Mouse (Mus musculus) ES-Bruce4 (cell line): Measurements from ENCODE around the gene Sgcd. TPM values are rescaled to one million over a fixed set of nuclear protein-coding genes. Genes with fewer than 3 reads are reported as not detected.

Source experiments
- H3K27ac ChIP-seq: 2 replicates; pipeline ENCODE4 v1.5.1; 2012; ENCODE audit warnings: low read length, inconsistent platforms; ENCODE audit not compliant: insufficient read depth
- H3K27me3 ChIP-seq: 2 replicates; pipeline ENCODE4 v1.6.1; 2012; ENCODE audit warnings: mild to moderate bottlenecking, low read length, inconsistent platforms; ENCODE audit not compliant: control insufficient read depth, poor library complexity, insufficient read depth, severe bottlenecking
- H3K36me3 ChIP-seq: 2 replicates; pipeline ENCODE4 v1.6.1; 2012; ENCODE audit warnings: inconsistent platforms, mild to moderate bottlenecking, low read length, moderate library complexity; ENCODE audit not compliant: control insufficient read depth, poor library complexity, insufficient read depth, severe bottlenecking
- H3K4me1 ChIP-seq: one replicate; pipeline ENCODE4 v1.8.1; 2011; ENCODE audit warnings: low read length; ENCODE audit not compliant: control insufficient read depth, insufficient read depth
- H3K4me3 ChIP-seq: 2 replicates; pipeline ENCODE4 v1.5.1; 2011; ENCODE audit warnings: low read depth, mild to moderate bottlenecking, low read length
- H3K9ac ChIP-seq: 2 replicates; pipeline ENCODE4 v1.6.1; 2012; ENCODE audit warnings: low read depth, mild to moderate bottlenecking, inconsistent platforms; ENCODE audit not compliant: poor library complexity, severe bottlenecking
- H3K9me3 ChIP-seq: replicated peaks from 2 replicates; pipeline ENCODE4 v1.6.1; 2012; ENCODE audit warnings: mild to moderate bottlenecking, low read length, inconsistent platforms; ENCODE audit not compliant: control insufficient read depth, poor library complexity, insufficient read depth, severe bottlenecking
- CTCF ChIP-seq: IDR thresholded peaks from one replicate; pipeline ENCODE4 v1.8.1; 2011; ENCODE audit warnings: low read depth, low read length
- EP300 ChIP-seq: IDR thresholded peaks from 2 replicates; pipeline ENCODE4 v1.6.1; 2011; ENCODE audit warnings: low read depth, low read length; ENCODE audit not compliant: insufficient read depth
- POLR2A ChIP-seq: IDR thresholded peaks from one replicate; pipeline ENCODE4 v1.8.1; 2011; ENCODE audit warnings: low read length; ENCODE audit not compliant: insufficient read depth
- polyA plus RNA-seq: library from polyadenylated mRNA; stranded (reverse); fragments of >200 nt; gene quantifications from 2 replicates; pipeline ENCODE4 v1.2.4, GENCODE M21; 2011; ENCODE audit warnings: low read depth; ENCODE audit not compliant: missing spikeins, insufficient read depth, insufficient read length

The Sgcd gene
- polyA plus RNA-seq, 1 experiment: 0.42 TPM

DNA sequence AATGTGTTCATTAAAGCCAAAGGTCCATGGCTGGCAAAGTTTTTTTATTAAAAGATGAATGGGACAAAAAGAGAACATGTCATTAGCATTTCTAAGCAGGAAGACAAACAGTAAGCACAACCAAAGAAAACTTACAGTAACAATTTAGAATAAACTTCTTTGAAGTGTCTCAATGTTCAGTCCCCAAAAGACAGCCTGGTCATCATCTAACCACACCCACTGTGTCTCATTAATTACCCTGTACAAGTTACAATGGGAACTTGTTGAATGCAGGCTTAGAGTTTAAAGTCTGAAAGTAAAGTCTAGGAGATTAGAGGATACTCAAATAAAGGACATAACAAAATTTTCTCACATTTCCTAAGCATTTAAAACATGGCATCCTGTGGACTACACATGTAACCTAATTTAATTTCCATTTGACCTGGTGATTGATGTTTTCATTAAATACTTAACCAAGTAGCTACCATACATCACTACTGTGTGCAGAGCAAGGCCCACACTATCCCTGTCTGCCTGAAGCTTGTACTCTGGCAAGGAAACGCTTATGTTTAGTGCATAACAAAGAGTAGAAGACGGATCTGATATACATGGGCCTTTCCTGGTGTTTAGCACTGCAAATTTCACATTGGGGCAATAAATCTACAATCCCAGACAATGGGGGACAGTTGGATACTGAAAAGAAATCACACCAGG, 347.1 kb downstream of the Sgcd start:
- no peak overlapping the region for H3K9ac ChIP-seq
- H3K4me1 ChIP-seq: no peaks in the 10 kb centered on the region
- H3K4me3 ChIP-seq: no peak overlapping the region
- H3K27me3 ChIP-seq: no peaks in the 10 kb centered on the region
- TF ChIP-seq CTCF (no peak), POLR2A (no peak), EP300 (no peak)
- H3K9me3 ChIP-seq: no peaks in the 10 kb centered on the region
- H3K27ac ChIP-seq: no peak overlapping the region
- H3K36me3 ChIP-seq: no peaks in the 10 kb centered on the region

DNA sequence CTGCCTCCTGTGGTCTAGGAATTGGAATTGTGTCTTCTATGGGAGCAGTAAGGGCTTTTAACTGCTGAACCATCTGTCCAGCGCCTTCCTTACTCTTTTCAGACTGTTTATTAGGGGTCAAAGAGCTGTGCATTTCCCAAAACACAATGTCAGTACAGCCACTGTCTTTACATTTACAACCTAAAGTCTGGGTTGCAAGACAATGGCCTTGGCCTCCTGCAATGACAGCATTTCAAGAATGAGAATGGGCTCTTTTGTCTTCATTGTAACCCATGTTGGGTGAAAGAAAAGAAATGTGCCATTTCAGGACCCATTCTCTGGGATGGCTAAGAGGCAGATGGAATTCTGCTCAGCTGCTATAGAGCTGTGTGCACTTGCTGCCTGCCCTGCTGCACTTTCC, 348.2 kb downstream of the Sgcd start:
- no peak for TF ChIP-seq POLR2A
- no peak for TF ChIP-seq EP300
- no peak for TF ChIP-seq CTCF
- Histone ChIP-seq H3K9ac (no peak overlapping the region), H3K4me1 (no peaks in the 10 kb centered on the region), H3K4me3 (no peak overlapping the region), H3K27ac (peak overlapping the region; percentile 77), H3K36me3 (no peaks in the 10 kb centered on the region), H3K9me3 (no peaks in the 10 kb centered on the region), H3K27me3 (no peaks in the 10 kb centered on the region)

DNA sequence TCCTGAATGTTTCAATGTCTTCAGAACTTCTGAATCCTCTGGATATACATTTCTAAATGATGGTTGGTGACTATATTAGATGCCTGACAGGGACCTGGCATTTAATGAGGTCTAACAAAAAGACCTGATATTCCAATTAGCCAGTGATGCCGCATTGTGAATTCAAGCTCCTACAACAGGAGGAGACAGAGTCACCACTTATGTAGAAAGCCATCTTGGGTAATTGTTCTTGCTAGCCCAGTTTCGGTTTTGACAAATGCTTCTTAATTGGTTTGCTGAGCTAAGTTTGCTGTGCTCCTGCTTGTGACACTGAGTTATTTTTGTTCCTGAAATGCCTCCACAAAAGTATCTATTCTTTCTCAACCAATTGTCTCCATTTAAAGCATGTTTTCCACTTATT, 358.6 kb downstream of the Sgcd start:
- TF ChIP-seq POLR2A (no peak), CTCF (no peak), EP300 (no peak)
- no peaks in the 10 kb centered on the region for H3K4me1 ChIP-seq
- H3K36me3 ChIP-seq: no peaks in the 10 kb centered on the region
- H3K9ac ChIP-seq: no peak overlapping the region
- H3K27ac ChIP-seq: no peak overlapping the region
- H3K4me3 ChIP-seq: no peak overlapping the region
- no peaks in the 10 kb centered on the region for H3K27me3 ChIP-seq
- no peaks in the 10 kb centered on the region for H3K9me3 ChIP-seq

DNA sequence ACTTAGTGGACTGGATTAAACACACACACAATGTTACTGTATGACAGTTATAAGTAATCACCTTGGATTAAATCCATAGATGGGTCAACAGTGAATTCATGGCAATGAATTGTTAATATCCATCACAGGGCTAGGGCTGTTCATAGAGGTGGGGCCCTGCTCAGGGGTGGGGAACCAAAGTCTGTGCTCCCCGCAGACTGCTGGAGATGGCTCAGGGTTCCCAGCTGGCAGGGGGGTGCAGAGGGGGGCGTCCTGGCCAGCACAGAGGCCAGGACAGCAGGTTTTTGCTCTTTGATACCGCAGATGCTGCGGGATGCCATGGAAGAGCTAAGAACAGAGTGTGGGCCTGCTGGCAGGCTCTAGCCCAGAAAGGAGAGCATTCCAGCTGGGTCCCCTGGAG, 378.9 kb downstream of the Sgcd start:
- TF ChIP-seq EP300: no peak
- no peak for TF ChIP-seq POLR2A
- TF ChIP-seq CTCF: no peak
- no peak overlapping the region for H3K9ac ChIP-seq
- no peaks in the 10 kb centered on the region for H3K36me3 ChIP-seq
- H3K27ac ChIP-seq: no peak overlapping the region
- no peak overlapping the region for H3K4me3 ChIP-seq
- H3K4me1 ChIP-seq: no peaks in the 10 kb centered on the region
- no peaks in the 10 kb centered on the region for H3K9me3 ChIP-seq
- H3K27me3 ChIP-seq: no peaks in the 10 kb centered on the region

DNA sequence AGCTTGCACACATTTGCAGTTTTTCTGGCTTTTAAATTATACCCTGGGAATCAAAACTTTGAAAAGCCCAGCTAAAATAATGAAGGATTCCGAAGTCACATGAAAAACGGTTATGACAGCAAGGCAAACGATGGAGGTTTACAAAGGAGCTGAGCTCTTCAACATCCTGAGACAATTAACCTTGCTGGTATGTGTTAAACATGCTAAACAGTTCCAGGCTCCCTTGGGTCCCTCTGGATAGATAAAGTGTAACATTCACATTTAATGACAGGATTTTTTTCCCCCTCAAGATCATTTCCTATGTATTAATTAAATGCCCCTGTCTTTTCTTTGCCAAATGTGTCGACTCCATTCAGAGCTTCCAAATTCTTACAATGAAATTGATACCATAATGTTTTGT, 414.1 kb downstream of the Sgcd start:
- Histone ChIP-seq H3K27me3 (no peaks in the 10 kb centered on the region), H3K4me1 (no peaks in the 10 kb centered on the region), H3K9ac (no peak overlapping the region), H3K4me3 (no peak overlapping the region), H3K36me3 (no peaks in the 10 kb centered on the region), H3K9me3 (no peaks in the 10 kb centered on the region), H3K27ac (no peak overlapping the region)
- TF ChIP-seq CTCF (no peak), EP300 (no peak), POLR2A (no peak)

DNA sequence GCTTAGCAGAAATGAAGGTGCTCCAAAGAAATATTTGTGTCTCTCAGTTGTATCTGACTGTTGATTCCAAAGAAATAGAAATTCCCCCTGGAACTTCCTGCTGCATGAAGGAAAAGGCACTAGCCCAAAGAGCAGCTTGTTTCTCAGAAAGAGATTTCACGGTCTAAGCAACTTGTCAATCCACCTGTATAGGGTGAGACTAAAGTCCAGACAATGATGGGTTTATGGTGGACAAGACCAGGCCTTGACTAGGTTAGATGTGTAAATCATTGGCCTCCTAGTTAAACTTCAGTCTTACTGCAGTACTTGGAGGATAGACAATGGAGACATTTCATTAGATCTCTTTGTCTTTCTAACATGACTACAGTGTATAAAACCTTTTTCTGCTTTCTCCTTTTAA, 420.3 kb downstream of the Sgcd start:
- no peak for TF ChIP-seq POLR2A
- no peak for TF ChIP-seq CTCF
- TF ChIP-seq EP300: no peak
- H3K4me3 ChIP-seq: no peak overlapping the region
- no peaks in the 10 kb centered on the region for H3K4me1 ChIP-seq
- H3K36me3 ChIP-seq: no peaks in the 10 kb centered on the region
- H3K9me3 ChIP-seq: no peaks in the 10 kb centered on the region
- no peak overlapping the region for H3K27ac ChIP-seq
- H3K27me3 ChIP-seq: no peaks in the 10 kb centered on the region
- H3K9ac ChIP-seq: no peak overlapping the region
